Mouse (Mus musculus): ENCODE results near the gene Numb. TPM values are rescaled to one million over a fixed set of nuclear protein-coding genes. Genes with fewer than 3 reads are reported as not detected.
A peak's percentile ranks its signal among the peaks of the same experiment; 100 is the strongest.
"Not testable (repeated sequence)": the region's sequence is repeated elsewhere in the genome, so short reads cannot be mapped to it uniquely, and the experiment has no call there.

Gene Numb
- polyA plus RNA-seq, 1 experiment: 74.6 TPM

- Histone ChIP-seq H3K27ac (ENCODE audit: insufficient read depth, low read length) (no peak overlapping the region), H3K4me1 (ENCODE audit: control insufficient read depth, insufficient read depth, low read length) (no peaks in the 10 kb centered on the region; the same call in 1 of the 2 replicates)
- TF ChIP-seq POLR2A (IDR thresholded peaks at IDR 0.05; ENCODE audit: extremely low read depth, insufficient read depth, low read length): no peak
- TF ChIP-seq CTCF (IDR thresholded peaks at IDR 0.05; ENCODE audit: extremely low read depth, insufficient read depth, low read length): no peak
Observed at GRCm38 (mm10) chr12:83891278-83891677, 30.5 kb downstream of the Numb start.

GRCm38 (mm10) chr12:83889128-83889527, 32.6 kb downstream of the Numb start:
- H3K4me3 ChIP-seq (ENCODE audit: insufficient read depth, low read length): no peak overlapping the region
- no peaks in the 10 kb centered on the region; the same call in 1 of the 2 replicates for H3K4me1 ChIP-seq (ENCODE audit: control insufficient read depth, insufficient read depth, low read length)
- H3K27ac ChIP-seq (ENCODE audit: insufficient read depth, low read length): no peak overlapping the region
- no peak for TF ChIP-seq POLR2A (IDR thresholded peaks at IDR 0.05; ENCODE audit: extremely low read depth, insufficient read depth, low read length)
- no peak for TF ChIP-seq CTCF (IDR thresholded peaks at IDR 0.05; ENCODE audit: extremely low read depth, insufficient read depth, low read length)

More at GRCm38 (mm10) chr12:83891278-83891677, 30.5 kb downstream of the Numb start:
- no peak overlapping the region for H3K4me3 ChIP-seq (ENCODE audit: insufficient read depth, low read length)

GRCm38 (mm10) chr12:83885516-83886285, 36.0 kb downstream of the Numb start:
- no peak overlapping the region for H3K4me3 ChIP-seq (ENCODE audit: insufficient read depth, low read length)
- TF ChIP-seq POLR2A (IDR thresholded peaks at IDR 0.05; ENCODE audit: extremely low read depth, insufficient read depth, low read length) (no peak), CTCF (IDR thresholded peaks at IDR 0.05; ENCODE audit: extremely low read depth, insufficient read depth, low read length) (no peak)
- no peak overlapping the region for H3K27ac ChIP-seq (ENCODE audit: insufficient read depth, low read length)
- peaks cover 3% of the 10 kb centered on the region; the same call in 1 of the 2 replicates for H3K4me1 ChIP-seq (ENCODE audit: control insufficient read depth, insufficient read depth, low read length)

- not testable (repeated sequence) for H3K4me1 ChIP-seq (ENCODE audit: control insufficient read depth, insufficient read depth, low read length); H3K27ac ChIP-seq (ENCODE audit: insufficient read depth, low read length); H3K4me3 ChIP-seq (ENCODE audit: insufficient read depth, low read length)
Observed at GRCm38 (mm10) chr12:83885065-83885464, 36.7 kb downstream of the Numb start.

- no peak overlapping the region for H3K27ac ChIP-seq (ENCODE audit: insufficient read depth, low read length)
- no peak overlapping the region for H3K4me3 ChIP-seq (ENCODE audit: insufficient read depth, low read length)
- no peak for TF ChIP-seq CTCF (IDR thresholded peaks at IDR 0.05; ENCODE audit: extremely low read depth, insufficient read depth, low read length)
- no peak for TF ChIP-seq POLR2A (IDR thresholded peaks at IDR 0.05; ENCODE audit: extremely low read depth, insufficient read depth, low read length)
- H3K4me1 ChIP-seq (ENCODE audit: control insufficient read depth, insufficient read depth, low read length): peaks cover 3% of the 10 kb centered on the region; the same call in 1 of the 2 replicates
Observed at GRCm38 (mm10) chr12:83882503-83882902, 39.2 kb downstream of the Numb start.

GRCm38 (mm10) chr12:83882088-83882487, 39.6 kb downstream of the Numb start:
- no peak for TF ChIP-seq POLR2A (IDR thresholded peaks at IDR 0.05; ENCODE audit: extremely low read depth, insufficient read depth, low read length)
- TF ChIP-seq CTCF (IDR thresholded peaks at IDR 0.05; ENCODE audit: extremely low read depth, insufficient read depth, low read length): no peak
- H3K4me1 ChIP-seq (ENCODE audit: control insufficient read depth, insufficient read depth, low read length): peaks cover 3% of the 10 kb centered on the region; the same call in 1 of the 2 replicates
- H3K4me3 ChIP-seq (ENCODE audit: insufficient read depth, low read length): no peak overlapping the region
- H3K27ac ChIP-seq (ENCODE audit: insufficient read depth, low read length): no peak overlapping the region

- TF ChIP-seq CTCF (IDR thresholded peaks at IDR 0.05; ENCODE audit: extremely low read depth, insufficient read depth, low read length) (no peak), POLR2A (IDR thresholded peaks at IDR 0.05; ENCODE audit: extremely low read depth, insufficient read depth, low read length) (no peak)
- H3K4me3 ChIP-seq (ENCODE audit: insufficient read depth, low read length): no peak overlapping the region
- H3K27ac ChIP-seq (ENCODE audit: insufficient read depth, low read length): no peak overlapping the region
- H3K4me1 ChIP-seq (ENCODE audit: control insufficient read depth, insufficient read depth, low read length): peaks cover 3% of the 10 kb centered on the region; the same call in 1 of the 2 replicates
Observed at GRCm38 (mm10) chr12:83880913-83881312, 40.8 kb downstream of the Numb start.

- Histone ChIP-seq H3K4me1 (ENCODE audit: control insufficient read depth, insufficient read depth, low read length) (peaks cover 5% of the 10 kb centered on the region), H3K27ac (ENCODE audit: insufficient read depth, low read length) (peak overlapping the region; percentile 36; the same call in 1 of the 2 replicates), H3K4me3 (ENCODE audit: insufficient read depth, low read length) (no peak overlapping the region)
- no peak for TF ChIP-seq POLR2A (IDR thresholded peaks at IDR 0.05; ENCODE audit: extremely low read depth, insufficient read depth, low read length)
- TF ChIP-seq CTCF (IDR thresholded peaks at IDR 0.05; ENCODE audit: extremely low read depth, insufficient read depth, low read length): no peak
Observed at GRCm38 (mm10) chr12:83875097-83875496, 46.6 kb downstream of the Numb start.

GRCm38 (mm10) chr12:83874597-83874996, 47.1 kb downstream of the Numb start:
- Histone ChIP-seq H3K4me3 (ENCODE audit: insufficient read depth, low read length) (no peak overlapping the region), H3K27ac (ENCODE audit: insufficient read depth, low read length) (peak overlapping the region; percentile 36; the same call in 1 of the 2 replicates), H3K4me1 (ENCODE audit: control insufficient read depth, insufficient read depth, low read length) (peaks cover 5% of the 10 kb centered on the region)
- no peak for TF ChIP-seq POLR2A (IDR thresholded peaks at IDR 0.05; ENCODE audit: extremely low read depth, insufficient read depth, low read length)
- TF ChIP-seq CTCF (IDR thresholded peaks at IDR 0.05; ENCODE audit: extremely low read depth, insufficient read depth, low read length): no peak

- no peak overlapping the region for H3K4me3 ChIP-seq (ENCODE audit: insufficient read depth, low read length)
- no peak overlapping the region for H3K27ac ChIP-seq (ENCODE audit: insufficient read depth, low read length)
- peaks cover 2% of the 10 kb centered on the region; the same call in 1 of the 2 replicates for H3K4me1 ChIP-seq (ENCODE audit: control insufficient read depth, insufficient read depth, low read length)
- TF ChIP-seq CTCF (IDR thresholded peaks at IDR 0.05; ENCODE audit: extremely low read depth, insufficient read depth, low read length): no peak
- no peak for TF ChIP-seq POLR2A (IDR thresholded peaks at IDR 0.05; ENCODE audit: extremely low read depth, insufficient read depth, low read length)
Observed at GRCm38 (mm10) chr12:83864501-83864900, 57.2 kb downstream of the Numb start.

Data from cortical plate, adult 2 months (tissue).